Mouse (Mus musculus) left cerebral cortex, adult 2 months (tissue): ENCODE data around the gene Golga7b. TPM values are rescaled to one million over a fixed set of nuclear protein-coding genes. Genes with fewer than 3 reads are reported as not detected.

ENCODE experiments used
- DNase-seq, 2 experiments: peaks; one replicate each; pipeline ENCODE4 v3.0.0; 2021 to 2022; ENCODE audit warnings: low spot score in 2 of 2, mixed read lengths in 1 of 2; ENCODE audit errors: extremely low spot score in 1 of 2
- H3K27ac ChIP-seq: fragments of 200-600 bp; 2 replicates; pipeline ENCODE4 v1.8.1; 2022
- H3K4me3 ChIP-seq: fragments of 200-600 bp; 2 replicates; pipeline ENCODE4 v1.8.1; 2022
- CTCF ChIP-seq: fragments of 200-600 bp; IDR thresholded peaks from 2 replicates; pipeline ENCODE4 v1.8.1; 2022; ENCODE audit warnings: antibody characterized with exemption, mild to moderate bottlenecking, moderate library complexity
- intact Hi-C: fragments of 180-260 bp; cut with DNase I; formaldehyde crosslinking; loops from one replicate; pipeline ENCODE4 v1.15.1; 2025
- total RNA-seq, 2 experiments: library from RNA; stranded (reverse); gene quantifications; 2 replicates each; pipeline ENCODE4 v1.2.3; 2021

The Golga7b gene
- total RNA-seq, 2 experiments from 2014 or later = 124 TPM

DNA sequence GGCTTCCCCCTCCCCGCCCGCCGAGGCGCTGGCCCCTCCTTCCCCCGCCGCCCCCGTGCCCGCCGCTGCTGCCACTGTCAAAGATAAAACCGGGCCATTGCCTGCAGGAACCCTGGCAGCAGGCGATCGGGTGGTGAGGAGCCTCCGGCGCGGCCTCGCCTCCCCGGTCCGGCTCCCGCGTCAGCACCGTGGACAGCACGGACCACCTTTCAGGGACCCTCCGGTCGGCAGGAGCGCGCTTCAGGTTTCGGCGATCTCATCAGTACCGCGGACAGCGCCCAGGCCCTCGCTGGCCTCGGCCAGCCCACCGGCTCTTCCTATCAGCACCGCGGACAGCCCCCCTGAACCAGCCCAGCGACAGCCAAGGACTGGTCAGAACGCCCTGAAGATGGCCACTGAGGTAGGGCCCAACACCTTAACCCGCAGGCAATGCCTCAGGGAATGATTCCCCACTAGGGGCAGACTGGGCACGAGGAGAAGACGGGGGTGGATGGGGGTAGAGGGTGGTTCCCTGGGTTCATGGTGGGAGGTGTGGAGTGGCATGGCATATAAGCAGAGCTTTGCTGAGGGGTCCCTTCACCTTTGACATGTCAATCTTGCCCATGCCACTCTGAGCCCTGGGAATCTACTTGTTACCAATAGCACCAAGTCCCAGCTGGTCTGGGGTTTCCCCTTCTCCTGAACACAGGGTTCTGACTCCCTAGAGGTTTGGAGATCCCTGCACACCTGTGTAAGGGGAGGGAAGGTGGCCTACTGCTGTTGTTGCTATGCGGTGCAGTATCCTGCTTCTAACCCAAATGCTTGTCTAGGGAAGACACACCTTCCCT is 8.6 kb downstream of the Golga7b start:
- peak; percentile 43 to 60 for DNase-seq
- Histone ChIP-seq H3K4me3 (peak overlapping the region; percentile 76), H3K27ac (peak overlapping the region; percentile 99)
- TF ChIP-seq CTCF = peak; percentile 48
- intact Hi-C loops = loop anchor here (2.0 kb wide), 2 partner anchors 17 to 35 kb away; no protein-coding TSS in a partner anchor

- intact Hi-C loops = loop anchor here (2.0 kb wide), 2 partner anchors 18 to 34 kb away; no protein-coding TSS in a partner anchor
- peak overlapping the region; percentile 76 for H3K4me3 ChIP-seq
- peak in 1 of 2 experiments; percentile 52 for DNase-seq
- no peak for TF ChIP-seq CTCF
- peak overlapping the region; percentile 99 for H3K27ac ChIP-seq
These were observed 9.4 kb downstream of the Golga7b start for GRCm38 (mm10) chr19:42256611-42257240.

DNA sequence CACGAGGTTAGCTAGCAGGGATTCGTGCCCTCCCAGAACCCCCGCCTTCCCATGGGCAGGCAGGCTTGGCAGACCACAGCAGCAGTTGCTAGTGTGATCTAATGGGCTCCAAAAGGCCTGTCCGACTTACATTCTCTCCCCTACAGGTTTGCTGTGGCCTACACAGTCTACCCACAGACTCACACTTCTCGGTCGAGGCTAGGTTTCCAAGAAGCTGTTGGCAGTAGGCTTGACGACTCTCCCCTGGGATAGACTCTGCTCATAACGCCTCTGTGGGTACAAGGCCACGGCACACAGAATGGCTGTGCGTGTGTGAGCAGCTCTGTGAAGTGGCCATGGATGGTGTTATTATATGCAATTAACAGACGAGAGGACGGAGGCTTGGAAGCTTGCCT is 9.9 kb downstream of the Golga7b start:
- peak overlapping the region; percentile 99 for H3K27ac ChIP-seq
- no peak; the same call in 1 of the 2 replicates for TF ChIP-seq CTCF
- peak overlapping the region; percentile 76 for H3K4me3 ChIP-seq
- intact Hi-C loops = loop anchor here (2.0 kb wide), 2 partner anchors 18 to 34 kb away; no protein-coding TSS in a partner anchor
- no peak for DNase-seq

DNA sequence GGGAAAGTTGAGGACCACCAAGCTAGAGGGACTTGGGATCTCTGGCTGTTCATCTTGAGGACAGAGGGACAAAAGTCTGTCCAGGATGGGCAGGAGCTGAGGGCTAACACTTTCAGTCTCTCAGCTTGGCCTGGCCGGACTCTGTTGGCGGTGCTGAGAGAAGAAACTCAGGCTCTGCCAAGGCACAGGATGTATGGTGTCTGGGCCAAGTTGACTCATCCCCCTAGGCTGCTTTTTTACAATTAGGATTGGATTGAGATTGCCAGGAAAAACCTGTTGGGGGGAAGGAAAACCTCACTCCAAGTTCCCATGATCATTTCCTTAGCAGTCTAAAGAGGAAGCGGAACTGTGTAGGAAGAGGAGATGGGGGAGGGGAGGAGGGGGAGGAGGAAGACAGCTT is 10.7 kb downstream of the Golga7b start:
- intact Hi-C loops = no loop called here
- TF ChIP-seq CTCF = no peak
- DNase-seq = no peak
- Histone ChIP-seq H3K4me3 (peak overlapping the region; percentile 76), H3K27ac (peak overlapping the region; percentile 99; the same call in 1 of the 2 replicates)

GRCm38 (mm10) chr19:42258596-42258995 is 11.2 kb downstream of the Golga7b start:
- peak; percentile 28 to 50 for DNase-seq
- peak overlapping the region; percentile 7; the same call in 1 of the 2 replicates for H3K27ac ChIP-seq
- H3K4me3 ChIP-seq = peak overlapping the region; percentile 31
- no peak for TF ChIP-seq CTCF
- intact Hi-C loops = no loop called here

GRCm38 (mm10) chr19:42260486-42260885 is 13.1 kb downstream of the Golga7b start:
- intact Hi-C loops = no loop called here
- DNase-seq = no peak
- TF ChIP-seq CTCF = no peak
- Histone ChIP-seq H3K27ac (no peak overlapping the region), H3K4me3 (no peak overlapping the region)

- Histone ChIP-seq H3K4me3 (no peak overlapping the region), H3K27ac (no peak overlapping the region)
- DNase-seq = no peak
- intact Hi-C loops = no loop called here
- TF ChIP-seq CTCF = no peak
These were observed 16.1 kb downstream of the Golga7b start for GRCm38 (mm10) chr19:42263524-42263923.

GRCm38 (mm10) chr19:42268337-42268736 is 21.0 kb downstream of the Golga7b start:
- no peak for DNase-seq
- no peak for TF ChIP-seq CTCF
- intact Hi-C loops = no loop called here
- Histone ChIP-seq H3K4me3 (no peak overlapping the region), H3K27ac (no peak overlapping the region)

DNA sequence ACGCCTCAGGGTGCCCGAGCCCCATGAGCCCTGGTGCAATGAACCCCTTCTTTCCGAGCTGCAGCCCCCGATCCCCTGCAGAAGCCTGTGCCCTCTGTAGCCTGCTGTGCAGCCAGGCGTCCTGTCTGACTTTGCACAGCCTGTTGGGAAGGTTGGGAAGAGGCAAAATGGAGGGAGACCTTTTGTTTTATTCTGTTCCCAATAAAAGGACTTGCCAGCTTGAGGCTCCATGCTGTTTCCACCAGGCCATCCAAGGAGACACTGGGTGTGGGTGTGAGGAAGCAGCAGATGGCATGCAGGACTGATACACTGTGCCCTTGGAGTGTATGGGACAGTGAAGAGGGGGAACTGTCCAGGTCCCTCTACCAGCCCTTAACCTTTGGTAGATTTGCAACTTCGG is 22.7 kb downstream of the Golga7b start:
- no peak for DNase-seq
- TF ChIP-seq CTCF = no peak
- no peak overlapping the region for H3K27ac ChIP-seq
- H3K4me3 ChIP-seq = no peak overlapping the region
- intact Hi-C loops = no loop called here

GRCm38 (mm10) chr19:42271182-42271581 is 23.8 kb downstream of the Golga7b start:
- no peak overlapping the region for H3K4me3 ChIP-seq
- DNase-seq = no peak
- no peak for TF ChIP-seq CTCF
- intact Hi-C loops = no loop called here
- no peak overlapping the region for H3K27ac ChIP-seq

DNA sequence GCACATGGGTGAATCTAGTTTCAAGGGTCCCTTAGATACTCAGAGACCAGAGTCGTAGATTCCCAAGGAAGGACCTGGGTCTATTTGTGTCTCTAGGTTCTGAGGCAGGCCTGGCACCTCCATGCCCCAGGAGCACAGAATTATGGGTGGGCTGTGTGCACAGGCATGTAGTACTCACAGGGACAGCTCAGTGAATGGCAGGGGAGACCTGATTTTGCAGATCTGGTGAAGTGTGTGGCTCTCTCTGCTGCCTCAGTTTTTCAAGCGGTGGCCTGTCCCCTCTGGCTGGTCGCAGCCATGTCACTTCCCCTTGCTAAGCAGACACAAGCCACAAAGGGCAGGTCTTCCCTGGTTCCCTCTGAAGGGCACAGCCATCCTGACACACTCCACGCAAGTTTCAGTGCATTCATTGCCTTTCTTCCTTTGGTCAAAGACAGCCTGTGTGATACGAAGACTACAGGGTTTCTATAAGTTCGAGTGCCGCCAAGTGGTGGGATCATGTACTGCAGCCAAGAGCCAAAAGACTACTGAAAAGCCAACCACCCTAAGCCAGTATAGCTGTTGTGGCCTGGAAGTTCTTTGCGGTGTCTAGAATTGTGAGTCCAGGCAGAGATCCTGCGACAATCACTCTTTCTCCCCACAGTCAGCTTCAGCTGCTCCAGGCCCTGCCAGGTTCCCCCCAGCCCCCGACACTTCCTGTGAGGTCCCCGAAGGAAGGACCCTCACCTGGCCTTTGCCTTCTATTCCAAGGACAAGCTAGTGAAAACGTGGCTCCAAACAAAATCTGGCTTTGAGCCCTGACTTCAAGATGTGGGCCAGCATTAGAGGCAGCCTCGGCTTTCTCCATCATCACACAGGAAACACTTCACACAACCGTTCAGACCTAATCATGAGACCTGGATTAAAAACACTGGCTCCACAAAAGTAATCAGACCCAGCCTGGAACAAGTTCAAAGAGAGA is 24.9 kb downstream of the Golga7b start:
- no peak overlapping the region for H3K27ac ChIP-seq
- DNase-seq = peak; percentile 82 to 92
- no peak overlapping the region for H3K4me3 ChIP-seq
- intact Hi-C loops = loop anchor here (1.0 to 2.0 kb wide), 2 partner anchors 55 to 81 kb away; no protein-coding TSS in a partner anchor
- TF ChIP-seq CTCF = peak; percentile 82
